Mouse (Mus musculus) lung, embryonic 15.5 days (tissue): ENCODE data around the gene Bmpr1b. TPM values are rescaled to one million over a fixed set of nuclear protein-coding genes. Genes with fewer than 3 reads are reported as not detected.

Experiments
- ATAC-seq: fragments of 200-750 bp; cut with Nextera tagmentation; 2 replicates; pipeline ENCODE4 v1.8.0; 2017; ENCODE audit warnings: moderate number of reproducible peaks, borderline replicate concordance; ENCODE audit not compliant: low FRiP score, low TSS enrichment; ENCODE audit errors: extremely low read depth
- H3K27ac ChIP-seq: fragments of 300-500 bp; sonication (generic); 2 replicates; pipeline ENCODE4 v1.5.1; 2015; ENCODE audit warnings: moderate library complexity, mild to moderate bottlenecking, inconsistent platforms
- H3K27me3 ChIP-seq: fragments of 300-500 bp; sonication (generic); 2 replicates; pipeline ENCODE4 v1.6.1; 2015; ENCODE audit warnings: inconsistent platforms
- H3K36me3 ChIP-seq: fragments of 300-500 bp; sonication (generic); 2 replicates; pipeline ENCODE4 v1.6.1; 2015; ENCODE audit warnings: inconsistent platforms
- H3K4me1 ChIP-seq: fragments of 300-500 bp; sonication (generic); 2 replicates; pipeline ENCODE4 v1.6.1; 2015; ENCODE audit warnings: inconsistent platforms
- H3K4me2 ChIP-seq: fragments of 300-500 bp; sonication (generic); 2 replicates; pipeline ENCODE4 v1.6.1; 2015; ENCODE audit warnings: inconsistent platforms, mild to moderate bottlenecking, moderate library complexity
- H3K4me3 ChIP-seq: fragments of 300-500 bp; sonication (generic); 2 replicates; pipeline ENCODE4 v1.5.1; 2015; ENCODE audit warnings: mild to moderate bottlenecking, inconsistent platforms
- H3K9ac ChIP-seq: fragments of 300-500 bp; sonication (generic); 2 replicates; pipeline ENCODE4 v1.6.1; 2015; ENCODE audit warnings: inconsistent platforms
- H3K9me3 ChIP-seq: fragments of 300-500 bp; sonication (generic); 2 replicates; pipeline ENCODE4 v1.6.1; 2016; ENCODE audit warnings: inconsistent platforms
- WGBS: fragments of 180-500 bp; shearing (Covaris S2); methylation state at CpG from one replicate; pipeline ENCODE4 v1.1.7; 2015; 5-methylcytosine and 5-hydroxymethylcytosine counted together
- polyA plus RNA-seq: library from polyadenylated mRNA; unstranded; fragments of >200 nt; fragmentation: Nextera tagmentation; extraction: Ambion mirVana; gene quantifications from 2 replicates; pipeline ENCODE4 v1.2.1, GENCODE M21; 2015

Bmpr1b gene
- polyA plus RNA-seq, 1 experiment from 2014 or later, result 4.4 TPM

GRCm38 (mm10) chr3:141850141-141850540 is 319.1 kb downstream of the Bmpr1b start:
- Histone ChIP-seq H3K27me3 (no peaks in the 10 kb centered on the region), H3K4me2 (no peak overlapping the region), H3K9me3 (no peaks in the 10 kb centered on the region), H3K36me3 (no peaks in the 10 kb centered on the region), H3K27ac (no peak overlapping the region), H3K9ac (no peak overlapping the region), H3K4me3 (no peak overlapping the region), H3K4me1 (no peaks in the 10 kb centered on the region)
- WGBS, result 77% methylated on average over 7 of the region's 7 CpGs
- ATAC-seq, result no peak

- Histone ChIP-seq H3K4me3 (no peak overlapping the region), H3K36me3 (no peaks in the 10 kb centered on the region), H3K27me3 (no peaks in the 10 kb centered on the region), H3K9ac (no peak overlapping the region), H3K4me2 (no peak overlapping the region), H3K27ac (no peak overlapping the region), H3K4me1 (no peaks in the 10 kb centered on the region), H3K9me3 (no peaks in the 10 kb centered on the region)
- ATAC-seq, result no peak
- 79% methylated on average over 1 of the region's 1 CpGs for WGBS
These were observed 320.0 kb downstream of the Bmpr1b start for GRCm38 (mm10) chr3:141849206-141849605.

- Histone ChIP-seq H3K27ac (no peak overlapping the region), H3K36me3 (no peaks in the 10 kb centered on the region), H3K4me3 (no peak overlapping the region), H3K4me2 (no peak overlapping the region), H3K9me3 (no peaks in the 10 kb centered on the region), H3K27me3 (no peaks in the 10 kb centered on the region), H3K4me1 (no peaks in the 10 kb centered on the region), H3K9ac (no peak overlapping the region)
- ATAC-seq, result no peak
- WGBS, result 41% methylated on average over 7 of the region's 7 CpGs
These were observed 330.4 kb downstream of the Bmpr1b start for GRCm38 (mm10) chr3:141838864-141839263.

- no peak overlapping the region for H3K9ac ChIP-seq
- no peak for ATAC-seq
These were observed 338.1 kb downstream of the Bmpr1b start for GRCm38 (mm10) chr3:141831135-141831534.

GRCm38 (mm10) chr3:141828301-141828700 is 340.9 kb downstream of the Bmpr1b start:
- 83% methylated on average over 5 of the region's 5 CpGs for WGBS
- Histone ChIP-seq H3K4me2 (no peak overlapping the region), H3K27me3 (no peaks in the 10 kb centered on the region), H3K9ac (no peak overlapping the region), H3K27ac (no peak overlapping the region), H3K4me3 (no peak overlapping the region), H3K9me3 (no peaks in the 10 kb centered on the region), H3K36me3 (no peaks in the 10 kb centered on the region), H3K4me1 (no peaks in the 10 kb centered on the region)
- ATAC-seq, result no peak

More at GRCm38 (mm10) chr3:141831135-141831534, 338.1 kb downstream of the Bmpr1b start:
- Histone ChIP-seq H3K9me3 (no peaks in the 10 kb centered on the region), H3K27ac (no peak overlapping the region), H3K4me1 (no peaks in the 10 kb centered on the region), H3K36me3 (no peaks in the 10 kb centered on the region), H3K4me2 (no peak overlapping the region), H3K27me3 (no peaks in the 10 kb centered on the region), H3K4me3 (no peak overlapping the region)
- 27% methylated on average over 3 of the region's 3 CpGs for WGBS

GRCm38 (mm10) chr3:141819331-141819941 is 349.8 kb downstream of the Bmpr1b start:
- no peak overlapping the region for H3K4me3 ChIP-seq
- no peak overlapping the region for H3K9ac ChIP-seq
- no peaks in the 10 kb centered on the region for H3K27me3 ChIP-seq
- H3K9me3 ChIP-seq, result no peaks in the 10 kb centered on the region
- H3K4me2 ChIP-seq, result no peak overlapping the region
- H3K36me3 ChIP-seq, result no peaks in the 10 kb centered on the region
- no peak for ATAC-seq
- no peaks in the 10 kb centered on the region for H3K4me1 ChIP-seq
- no peak overlapping the region for H3K27ac ChIP-seq
- 35% methylated on average over 13 of the region's 13 CpGs for WGBS

- 50% methylated on average over 3 of the region's 3 CpGs for WGBS
- no peak overlapping the region for H3K4me3 ChIP-seq
- no peaks in the 10 kb centered on the region for H3K36me3 ChIP-seq
- no peak overlapping the region for H3K9ac ChIP-seq
- no peaks in the 10 kb centered on the region for H3K9me3 ChIP-seq
- H3K27me3 ChIP-seq, result no peaks in the 10 kb centered on the region
- no peaks in the 10 kb centered on the region for H3K4me1 ChIP-seq
- no peak overlapping the region for H3K4me2 ChIP-seq
- ATAC-seq, result no peak
- H3K27ac ChIP-seq, result no peak overlapping the region
These were observed 350.5 kb downstream of the Bmpr1b start for GRCm38 (mm10) chr3:141818615-141819312.

GRCm38 (mm10) chr3:141814776-141815175 is 354.4 kb downstream of the Bmpr1b start:
- no peaks in the 10 kb centered on the region for H3K4me1 ChIP-seq
- H3K4me2 ChIP-seq, result no peak overlapping the region
- WGBS, result 79% methylated on average over 1 of the region's 1 CpGs
- ATAC-seq, result 0 out of 2 replicates have a peak, but pooled peaks have one; percentile 5
- no peaks in the 10 kb centered on the region for H3K27me3 ChIP-seq
- no peak overlapping the region for H3K9ac ChIP-seq
- H3K27ac ChIP-seq, result no peak overlapping the region
- no peaks in the 10 kb centered on the region for H3K36me3 ChIP-seq
- H3K9me3 ChIP-seq, result no peaks in the 10 kb centered on the region
- no peak overlapping the region for H3K4me3 ChIP-seq

GRCm38 (mm10) chr3:141811348-141811747 is 357.9 kb downstream of the Bmpr1b start:
- Histone ChIP-seq H3K4me3 (no peak overlapping the region), H3K9ac (no peak overlapping the region), H3K4me1 (no peaks in the 10 kb centered on the region), H3K9me3 (no peaks in the 10 kb centered on the region), H3K4me2 (no peak overlapping the region), H3K27ac (no peak overlapping the region), H3K27me3 (no peaks in the 10 kb centered on the region), H3K36me3 (0 out of 2 replicates have a peak, but pooled peaks cover 4% of the 10 kb centered on the region)
- peak; percentile 42; the same call in 1 of the 2 replicates for ATAC-seq
- WGBS, result 27% methylated on average over 2 of the region's 2 CpGs

- Histone ChIP-seq H3K9ac (no peak overlapping the region), H3K4me2 (no peak overlapping the region), H3K4me3 (no peak overlapping the region), H3K27me3 (no peaks in the 10 kb centered on the region), H3K27ac (no peak overlapping the region), H3K36me3 (0 out of 2 replicates have a peak, but pooled peaks cover 4% of the 10 kb centered on the region), H3K4me1 (no peaks in the 10 kb centered on the region), H3K9me3 (no peaks in the 10 kb centered on the region)
- ATAC-seq, result no peak
- 61% methylated on average over 7 of the region's 7 CpGs for WGBS
These were observed 358.3 kb downstream of the Bmpr1b start for GRCm38 (mm10) chr3:141810944-141811343.

GRCm38 (mm10) chr3:141809581-141809980 is 359.6 kb downstream of the Bmpr1b start:
- H3K4me1 ChIP-seq, result no peaks in the 10 kb centered on the region

GRCm38 (mm10) chr3:141804133-141804532 is 365.1 kb downstream of the Bmpr1b start:
- H3K4me2 ChIP-seq, result no peak overlapping the region
- no peak for ATAC-seq
- H3K36me3 ChIP-seq, result 0 out of 2 replicates have a peak, but pooled peaks cover 4% of the 10 kb centered on the region
- H3K4me3 ChIP-seq, result no peak overlapping the region
- peaks cover 4% of the 10 kb centered on the region; the same call in 1 of the 2 replicates for H3K4me1 ChIP-seq
- no peaks in the 10 kb centered on the region for H3K27me3 ChIP-seq
- no peak overlapping the region for H3K9ac ChIP-seq
- WGBS, result 53% methylated on average over 5 of the region's 5 CpGs
- no peak overlapping the region for H3K27ac ChIP-seq
- H3K9me3 ChIP-seq, result no peaks in the 10 kb centered on the region

More at GRCm38 (mm10) chr3:141809581-141809980, 359.6 kb downstream of the Bmpr1b start:
- no peak overlapping the region for H3K4me3 ChIP-seq
- H3K27me3 ChIP-seq, result no peaks in the 10 kb centered on the region
- ATAC-seq, result no peak
- H3K9ac ChIP-seq, result no peak overlapping the region
- H3K27ac ChIP-seq, result no peak overlapping the region
- H3K9me3 ChIP-seq, result no peaks in the 10 kb centered on the region
- 68% methylated on average over 3 of the region's 3 CpGs for WGBS
- H3K36me3 ChIP-seq, result 0 out of 2 replicates have a peak, but pooled peaks cover 4% of the 10 kb centered on the region
- H3K4me2 ChIP-seq, result no peak overlapping the region
